Mouse (Mus musculus): ENCODE data around the gene Gng3. TPM values are rescaled to one million over a fixed set of nuclear protein-coding genes. Genes with fewer than 3 reads are reported as not detected.

Gng3 gene
- polyA plus RNA-seq, 1 experiment from 2014 or later: 526 TPM

GRCm38 (mm10) chr19:8798947-8799315 lies 40.1 kb downstream of the Gng3 start:
- H3K27me3 ChIP-seq (replicated peaks; ENCODE audit: control insufficient read depth, insufficient read depth, low read length): no peaks in the 10 kb centered on the region
- H3K9me3 ChIP-seq (ENCODE audit: control insufficient read depth, low read length): no peaks in the 10 kb centered on the region
- H3K4me3 ChIP-seq (ENCODE audit: low read length): no peak overlapping the region
- peak overlapping the region; percentile 91 for H3K4me2 ChIP-seq (ENCODE audit: low read length)
- H3K9ac ChIP-seq (ENCODE audit: low read depth, low read length): no peak overlapping the region; the same call in 1 of the 2 replicates
- H3K27ac ChIP-seq (ENCODE audit: low read depth, low read length): no peak overlapping the region
- peaks cover 22% of the 10 kb centered on the region for H3K4me1 ChIP-seq (ENCODE audit: control insufficient read depth, insufficient read depth, low read depth, low read length)
- peaks cover 11% of the 10 kb centered on the region for H3K36me3 ChIP-seq (ENCODE audit: control insufficient read depth, insufficient read depth, low read length)
- ATAC-seq: no peak

GRCm38 (mm10) chr19:8798264-8798946 lies 40.6 kb downstream of the Gng3 start, which contains the start of gene Polr2g:
Polr2g (minus strand) TSS chr19:8798577.
- peak within 1 kb of the TSS; percentile 88 for H3K4me3 ChIP-seq (ENCODE audit: low read length)
- no peaks in the 10 kb centered on the region for H3K9me3 ChIP-seq (ENCODE audit: control insufficient read depth, low read length)
- H3K4me2 ChIP-seq (ENCODE audit: low read length): peak within 1 kb of the TSS; percentile 91
- peaks cover 18% of the 10 kb centered on the region for H3K4me1 ChIP-seq (ENCODE audit: control insufficient read depth, insufficient read depth, low read depth, low read length)
- no peaks in the 10 kb centered on the region for H3K27me3 ChIP-seq (replicated peaks; ENCODE audit: control insufficient read depth, insufficient read depth, low read length)
- peaks cover 15% of the 10 kb centered on the region for H3K36me3 ChIP-seq (ENCODE audit: control insufficient read depth, insufficient read depth, low read length)
- H3K9ac ChIP-seq (ENCODE audit: low read depth, low read length): peak within 1 kb of the TSS; percentile 82
- 1% methylated on average over 25 of the region's 25 CpGs for WGBS
- peak; percentile 79 for ATAC-seq
- peak within 1 kb of the TSS; percentile 78 for H3K27ac ChIP-seq (ENCODE audit: low read depth, low read length)

- H3K9ac ChIP-seq (ENCODE audit: low read depth, low read length): no peak overlapping the region
- no peak overlapping the region for H3K4me2 ChIP-seq (ENCODE audit: low read length)
- no peaks in the 10 kb centered on the region for H3K27me3 ChIP-seq (replicated peaks; ENCODE audit: control insufficient read depth, insufficient read depth, low read length)
- H3K9me3 ChIP-seq (ENCODE audit: control insufficient read depth, low read length): no peaks in the 10 kb centered on the region
- peaks cover 12% of the 10 kb centered on the region for H3K4me1 ChIP-seq (ENCODE audit: control insufficient read depth, insufficient read depth, low read depth, low read length)
- peaks cover 18% of the 10 kb centered on the region for H3K36me3 ChIP-seq (ENCODE audit: control insufficient read depth, insufficient read depth, low read length)
- no peak for ATAC-seq
- H3K27ac ChIP-seq (ENCODE audit: low read depth, low read length): no peak overlapping the region
- 90% methylated on average over 7 of the region's 7 CpGs for WGBS
- no peak overlapping the region for H3K4me3 ChIP-seq (ENCODE audit: low read length)
Observed at GRCm38 (mm10) chr19:8790171-8790570, 48.8 kb downstream of the Gng3 start.

GRCm38 (mm10) chr19:8789171-8789570 lies 49.8 kb downstream of the Gng3 start:
- peaks cover 14% of the 10 kb centered on the region for H3K4me1 ChIP-seq (ENCODE audit: control insufficient read depth, insufficient read depth, low read depth, low read length)

GRCm38 (mm10) chr19:8788521-8788920 lies 50.5 kb downstream of the Gng3 start:
- H3K4me3 ChIP-seq (ENCODE audit: low read length): no peak overlapping the region
- peak overlapping the region; percentile 55; the same call in 1 of the 2 replicates for H3K27ac ChIP-seq (ENCODE audit: low read depth, low read length)
- peaks cover 7% of the 10 kb centered on the region for H3K36me3 ChIP-seq (ENCODE audit: control insufficient read depth, insufficient read depth, low read length)
- ATAC-seq: no peak
- whole genome bisulfite sequencing: 22% methylated on average over 3 of the region's 3 CpGs
- H3K4me2 ChIP-seq (ENCODE audit: low read length): no peak overlapping the region
- H3K9me3 ChIP-seq (ENCODE audit: control insufficient read depth, low read length): no peaks in the 10 kb centered on the region
- H3K4me1 ChIP-seq (ENCODE audit: control insufficient read depth, insufficient read depth, low read depth, low read length): peaks cover 14% of the 10 kb centered on the region
- no peaks in the 10 kb centered on the region for H3K27me3 ChIP-seq (replicated peaks; ENCODE audit: control insufficient read depth, insufficient read depth, low read length)
- H3K9ac ChIP-seq (ENCODE audit: low read depth, low read length): 0 out of 2 replicates have a peak overlapping the region, but pooled peaks have one; percentile 9

More at GRCm38 (mm10) chr19:8789171-8789570, 49.8 kb downstream of the Gng3 start:
- Histone ChIP-seq H3K36me3 (ENCODE audit: control insufficient read depth, insufficient read depth, low read length) (peaks cover 12% of the 10 kb centered on the region), H3K9me3 (ENCODE audit: control insufficient read depth, low read length) (no peaks in the 10 kb centered on the region), H3K27me3 (replicated peaks; ENCODE audit: control insufficient read depth, insufficient read depth, low read length) (no peaks in the 10 kb centered on the region), H3K4me3 (ENCODE audit: low read length) (no peak overlapping the region), H3K9ac (ENCODE audit: low read depth, low read length) (no peak overlapping the region), H3K27ac (ENCODE audit: low read depth, low read length) (peak overlapping the region; percentile 55), H3K4me2 (ENCODE audit: low read length) (no peak overlapping the region)
- WGBS: 38% methylated on average over 1 of the region's 1 CpGs
- ATAC-seq: no peak

Small RNAs within 50 kb of the gene (microRNA-seq; reads per million reads assigned to microRNA genes)
- gene Mir5136: not detected

Other genes with a start within 250 kb of the Gng3 start
- gene Slc22a8, start 247.9 kb downstream of the Gng3 start, polyA plus RNA-seq (2015; fragmentation: Nextera tagmentation; extraction: Ambion mirVana): 15.9 and 16.1 TPM in 2 replicates
- gene Slc22a6, start 221.2 kb downstream of the Gng3 start, polyA plus RNA-seq (2015; fragmentation: Nextera tagmentation; extraction: Ambion mirVana): 8.7 and 14.9 TPM in 2 replicates
- 0.66 and 0.72 TPM in 2 replicates for gene Chrm1, start 175.4 kb downstream of the Gng3 start, polyA plus RNA-seq (2015; fragmentation: Nextera tagmentation; extraction: Ambion mirVana)
- gene Slc3a2, start 115.8 kb downstream of the Gng3 start, polyA plus RNA-seq (2015; fragmentation: Nextera tagmentation; extraction: Ambion mirVana): 183 and 191 TPM in 2 replicates
- gene Wdr74, start 103.4 kb downstream of the Gng3 start, polyA plus RNA-seq (2015; fragmentation: Nextera tagmentation; extraction: Ambion mirVana): 89.6 and 92.0 TPM in 2 replicates
- gene 1700092M07Rik, start 98.5 kb downstream of the Gng3 start, polyA plus RNA-seq (2015; fragmentation: Nextera tagmentation; extraction: Ambion mirVana): 1.5 and 1.6 TPM in 2 replicates
- gene Stx5a, start 97.8 kb downstream of the Gng3 start, polyA plus RNA-seq (2015; fragmentation: Nextera tagmentation; extraction: Ambion mirVana): 109 and 119 TPM in 2 replicates
- gene Nxf1, start 82.1 kb downstream of the Gng3 start, polyA plus RNA-seq (2015; fragmentation: Nextera tagmentation; extraction: Ambion mirVana): 120 and 140 TPM in 2 replicates
- 200 and 220 TPM in 2 replicates for gene Tmem223, start 68.2 kb downstream of the Gng3 start, polyA plus RNA-seq (2015; fragmentation: Nextera tagmentation; extraction: Ambion mirVana)
- gene Tmem179b, start 64.7 kb downstream of the Gng3 start, polyA plus RNA-seq (2015; fragmentation: Nextera tagmentation; extraction: Ambion mirVana): 30.4 and 32.1 TPM in 2 replicates
- 31.7 and 33.1 TPM in 2 replicates for gene Taf6l, start 52.8 kb downstream of the Gng3 start, polyA plus RNA-seq (2015; fragmentation: Nextera tagmentation; extraction: Ambion mirVana)
- gene Polr2g, start 40.6 kb downstream of the Gng3 start, polyA plus RNA-seq (2015; fragmentation: Nextera tagmentation; extraction: Ambion mirVana): 136 and 147 TPM in 2 replicates
- gene Zbtb3, start 36.6 kb downstream of the Gng3 start, polyA plus RNA-seq (2015; fragmentation: Nextera tagmentation; extraction: Ambion mirVana): 8.0 and 8.1 TPM in 2 replicates
- 51.6 and 54.3 TPM in 2 replicates for gene Ttc9c, start 19.9 kb downstream of the Gng3 start, polyA plus RNA-seq (2015; fragmentation: Nextera tagmentation; extraction: Ambion mirVana)
- 5.1 and 5.8 TPM in 2 replicates for gene Hnrnpul2, start 19.2 kb downstream of the Gng3 start, polyA plus RNA-seq (2015; fragmentation: Nextera tagmentation; extraction: Ambion mirVana)
- not detected in 2 replicates for gene AC129217.1, start 9.4 kb downstream of the Gng3 start, polyA plus RNA-seq (2015; fragmentation: Nextera tagmentation; extraction: Ambion mirVana)
- 117 TPM in 2 replicates for gene Bscl2, start 1.7 kb downstream of the Gng3 start, polyA plus RNA-seq (2015; fragmentation: Nextera tagmentation; extraction: Ambion mirVana)
- 0.94 and 1.2 TPM in 2 replicates for gene Lrrn4cl, start 11.6 kb upstream of the Gng3 start, polyA plus RNA-seq (2015; fragmentation: Nextera tagmentation; extraction: Ambion mirVana)
- 147 and 151 TPM in 2 replicates for gene Ubxn1, start 32.3 kb upstream of the Gng3 start, polyA plus RNA-seq (2015; fragmentation: Nextera tagmentation; extraction: Ambion mirVana)
- gene Uqcc3, start 41.7 kb upstream of the Gng3 start, polyA plus RNA-seq (2015; fragmentation: Nextera tagmentation; extraction: Ambion mirVana): 58.5 and 61.5 TPM in 2 replicates
- 27.5 and 35.0 TPM in 2 replicates for gene Lbhd1, start 44.5 kb upstream of the Gng3 start, polyA plus RNA-seq (2015; fragmentation: Nextera tagmentation; extraction: Ambion mirVana)
- gene Gm49403, start 44.7 kb upstream of the Gng3 start, polyA plus RNA-seq (2015; fragmentation: Nextera tagmentation; extraction: Ambion mirVana): not detected in 2 replicates
- 44.3 and 46.5 TPM in 2 replicates for gene 1810009A15Rik, start 49.7 kb upstream of the Gng3 start, polyA plus RNA-seq (2015; fragmentation: Nextera tagmentation; extraction: Ambion mirVana)
- not detected in 2 replicates for gene Gm49416, start 49.7 kb upstream of the Gng3 start, polyA plus RNA-seq (2015; fragmentation: Nextera tagmentation; extraction: Ambion mirVana)
- 31.1 and 35.2 TPM in 2 replicates for gene Ints5, start 53.8 kb upstream of the Gng3 start, polyA plus RNA-seq (2015; fragmentation: Nextera tagmentation; extraction: Ambion mirVana)
- 72.1 and 84.5 TPM in 2 replicates for gene Ganab, start 58.9 kb upstream of the Gng3 start, polyA plus RNA-seq (2015; fragmentation: Nextera tagmentation; extraction: Ambion mirVana)
- 98.3 and 99.5 TPM in 2 replicates for gene B3gat3, start 81.2 kb upstream of the Gng3 start, polyA plus RNA-seq (2015; fragmentation: Nextera tagmentation; extraction: Ambion mirVana)
- gene Rom1, start 90.2 kb upstream of the Gng3 start, polyA plus RNA-seq (2015; fragmentation: Nextera tagmentation; extraction: Ambion mirVana): 2.9 and 3.0 TPM in 2 replicates
- gene Eml3, start 90.4 kb upstream of the Gng3 start, polyA plus RNA-seq (2015; fragmentation: Nextera tagmentation; extraction: Ambion mirVana): 10.3 and 11.3 TPM in 2 replicates
- 91.3 and 103 TPM in 2 replicates for gene Mta2, start 102.7 kb upstream of the Gng3 start, polyA plus RNA-seq (2015; fragmentation: Nextera tagmentation; extraction: Ambion mirVana)
- gene Tut1, start 114.7 kb upstream of the Gng3 start, polyA plus RNA-seq (2015; fragmentation: Nextera tagmentation; extraction: Ambion mirVana): 23.9 and 26.3 TPM in 2 replicates
- gene Eef1g, start 127.8 kb upstream of the Gng3 start, polyA plus RNA-seq (2015; fragmentation: Nextera tagmentation; extraction: Ambion mirVana): 284 and 301 TPM in 2 replicates
- gene Ahnak, start 150.1 kb upstream of the Gng3 start, polyA plus RNA-seq (2015; fragmentation: Nextera tagmentation; extraction: Ambion mirVana): 3.5 and 4.8 TPM in 2 replicates
- not detected in 2 replicates for gene Scgb1a1, start 248.8 kb upstream of the Gng3 start, polyA plus RNA-seq (2015; fragmentation: Nextera tagmentation; extraction: Ambion mirVana)